Mouse (Mus musculus): ENCODE measurements around the gene Ttyh1.
A peak's percentile ranks its signal among the peaks of the same experiment; 100 is the strongest.

Gene Ttyh1

GRCm38 (mm10) chr7:4119344-4119902, at the start of gene Ttyh1:
Gene Ttyh1 (plus strand): TSS chr7:4119408.
- no peak for DNase-seq (ENCODE audit: low spot score)

GRCm38 (mm10) chr7:4071066-4071465, 48.1 kb upstream of the Ttyh1 start:
- no peak for DNase-seq (ENCODE audit: low spot score)

- no peak for DNase-seq (ENCODE audit: low spot score)
Observed at GRCm38 (mm10) chr7:4073144-4073543, 46.1 kb upstream of the Ttyh1 start.

- no peak for DNase-seq (ENCODE audit: low spot score)
Observed at GRCm38 (mm10) chr7:4079511-4079910, 39.7 kb upstream of the Ttyh1 start.

- no peak for DNase-seq (ENCODE audit: low spot score)
Observed at GRCm38 (mm10) chr7:4080552-4080951, 38.7 kb upstream of the Ttyh1 start.

- no peak for DNase-seq (ENCODE audit: low spot score)
Observed at GRCm38 (mm10) chr7:4081706-4082105, 37.5 kb upstream of the Ttyh1 start.

GRCm38 (mm10) chr7:4082804-4083203, 36.4 kb upstream of the Ttyh1 start:
- DNase-seq (ENCODE audit: low spot score): no peak

GRCm38 (mm10) chr7:4084161-4084560, 35.0 kb upstream of the Ttyh1 start:
- DNase-seq (ENCODE audit: low spot score): no peak

- DNase-seq (ENCODE audit: low spot score): no peak
Observed at GRCm38 (mm10) chr7:4085562-4085961, 33.6 kb upstream of the Ttyh1 start.

- DNase-seq (ENCODE audit: low spot score): no peak
Observed at GRCm38 (mm10) chr7:4087238-4087895, 31.8 kb upstream of the Ttyh1 start.

GRCm38 (mm10) chr7:4087896-4088480, 31.2 kb upstream of the Ttyh1 start:
- no peak for DNase-seq (ENCODE audit: low spot score)

- no peak for DNase-seq (ENCODE audit: low spot score)
Observed at GRCm38 (mm10) chr7:4088679-4089078, 30.5 kb upstream of the Ttyh1 start.

GRCm38 (mm10) chr7:4091170-4091569, 28.0 kb upstream of the Ttyh1 start:
- no peak for DNase-seq (ENCODE audit: low spot score)

GRCm38 (mm10) chr7:4098301-4098700, 20.9 kb upstream of the Ttyh1 start:
- DNase-seq (ENCODE audit: low spot score): no peak

GRCm38 (mm10) chr7:4098832-4099231, 20.4 kb upstream of the Ttyh1 start:
- DNase-seq (ENCODE audit: low spot score): no peak

GRCm38 (mm10) chr7:4101144-4101543, 18.1 kb upstream of the Ttyh1 start:
- DNase-seq (ENCODE audit: low spot score): no peak

- peak; percentile 39 for DNase-seq (ENCODE audit: low spot score)
Observed at GRCm38 (mm10) chr7:4103411-4103810, 15.8 kb upstream of the Ttyh1 start.

GRCm38 (mm10) chr7:4111766-4112165, 7.4 kb upstream of the Ttyh1 start:
- no peak for DNase-seq (ENCODE audit: low spot score)

- DNase-seq (ENCODE audit: low spot score): no peak
Observed at GRCm38 (mm10) chr7:4117050-4117814, 2.0 kb upstream of the Ttyh1 start.

GRCm38 (mm10) chr7:4119976-4120921, 1.0 kb downstream of the Ttyh1 start:
- DNase-seq (ENCODE audit: low spot score): no peak

GRCm38 (mm10) chr7:4122076-4122768, 3.0 kb downstream of the Ttyh1 start:
- no peak for DNase-seq (ENCODE audit: low spot score)
